Mouse (Mus musculus) liver, embryonic 12.5 days (tissue): ENCODE data around the gene Crygn. TPM values are rescaled to one million over a fixed set of nuclear protein-coding genes. Genes with fewer than 3 reads are reported as not detected.

ENCODE experiments used
- ATAC-seq: fragments of 200-750 bp; cut with Nextera tagmentation; 2 replicates; pipeline ENCODE4 v1.8.0; 2017; ENCODE audit warnings: moderate number of reproducible peaks, mild to moderate bottlenecking, moderate library complexity
- H3K27ac ChIP-seq: fragments of 300-500 bp; sonication (generic); 2 replicates; pipeline ENCODE4 v1.5.1; 2016; ENCODE audit warnings: mild to moderate bottlenecking
- H3K27me3 ChIP-seq: fragments of 300-500 bp; sonication (generic); replicated peaks from 2 replicates; pipeline ENCODE4 v1.6.1; 2016; ENCODE audit warnings: mild to moderate bottlenecking, moderate library complexity
- H3K36me3 ChIP-seq: fragments of 300-500 bp; sonication (generic); 2 replicates; pipeline ENCODE4 v1.6.1; 2016; ENCODE audit warnings: mild to moderate bottlenecking, moderate library complexity
- H3K4me1 ChIP-seq: fragments of 300-500 bp; sonication (generic); 2 replicates; pipeline ENCODE4 v1.6.1; 2016
- H3K4me2 ChIP-seq: fragments of 300-500 bp; sonication (generic); 2 replicates; pipeline ENCODE4 v1.6.1; 2016; ENCODE audit warnings: mild to moderate bottlenecking, moderate library complexity
- H3K4me3 ChIP-seq: fragments of 300-500 bp; sonication (generic); 2 replicates; pipeline ENCODE4 v1.5.1; 2016; ENCODE audit warnings: mild to moderate bottlenecking, moderate library complexity
- H3K9ac ChIP-seq: fragments of 300-500 bp; sonication (generic); 2 replicates; pipeline ENCODE4 v1.6.1; 2016; ENCODE audit warnings: mild to moderate bottlenecking, moderate library complexity
- H3K9me3 ChIP-seq: fragments of 300-500 bp; sonication (generic); replicated peaks from 2 replicates; pipeline ENCODE4 v1.6.1; 2016; ENCODE audit warnings: mild to moderate bottlenecking, moderate library complexity
- WGBS: fragments of 180-500 bp; shearing (Covaris S2); methylation state at CpG from one replicate; pipeline ENCODE4 v1.1.7; 2016; ENCODE audit not compliant: insufficient replicate concordance; 5-methylcytosine and 5-hydroxymethylcytosine counted together
- polyA plus RNA-seq: library from polyadenylated mRNA; unstranded; fragments of >200 nt; fragmentation: Nextera tagmentation; extraction: Ambion mirVana; gene quantifications from 2 replicates; pipeline ENCODE4 v1.2.1, GENCODE M21; 2016

Crygn gene
- polyA plus RNA-seq, 1 experiment from 2014 or later, result not detected

DNA sequence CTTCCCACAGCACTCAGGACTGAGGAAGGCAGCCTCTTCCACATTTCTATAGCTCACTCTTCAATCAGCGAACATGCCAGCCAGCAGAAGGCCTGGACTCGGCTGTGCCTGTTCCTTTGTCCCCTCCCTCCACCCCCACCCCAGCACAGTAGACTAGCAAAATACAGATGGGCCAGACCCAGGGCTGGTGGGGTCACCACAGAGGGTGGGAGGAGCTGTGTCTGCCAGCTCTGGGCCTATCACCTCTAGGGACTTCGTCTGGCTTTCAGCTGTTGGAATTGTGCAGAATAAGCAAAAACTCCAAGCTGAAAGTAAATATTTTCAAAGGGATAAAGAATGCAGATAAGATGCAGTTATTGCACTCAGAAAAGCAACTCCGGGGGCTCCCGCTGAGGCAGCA lies 33.0 kb downstream of the Crygn start:
- no peak for ATAC-seq
- 57% methylated on average over 5 of the region's 5 CpGs for WGBS
- H3K27me3 ChIP-seq, result peaks cover 22% of the 10 kb centered on the region
- peaks cover 14% of the 10 kb centered on the region for H3K4me1 ChIP-seq
- no peak overlapping the region for H3K9ac ChIP-seq
- no peaks in the 10 kb centered on the region for H3K9me3 ChIP-seq
- H3K4me2 ChIP-seq, result no peak overlapping the region
- H3K27ac ChIP-seq, result no peak overlapping the region
- H3K36me3 ChIP-seq, result no peaks in the 10 kb centered on the region
- H3K4me3 ChIP-seq, result no peak overlapping the region

DNA sequence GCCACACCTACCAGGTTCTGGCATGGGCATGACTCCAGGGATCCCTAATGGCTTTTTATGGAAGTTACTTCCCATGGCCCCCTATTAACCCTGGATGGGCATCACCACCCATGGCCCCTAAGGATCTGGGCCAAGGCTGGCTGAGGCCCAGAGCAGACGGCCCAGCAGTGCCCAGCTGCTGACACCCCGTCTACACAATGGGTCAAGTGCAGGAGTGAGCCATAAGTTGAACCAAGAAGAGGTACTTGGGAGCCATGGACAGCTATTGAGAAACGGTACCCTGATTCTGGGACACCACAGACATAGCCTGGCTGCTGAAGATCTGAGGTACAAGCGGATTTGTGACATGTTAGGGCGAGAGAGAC lies 33.6 kb downstream of the Crygn start:
- H3K9me3 ChIP-seq, result no peaks in the 10 kb centered on the region
- ATAC-seq, result no peak
- no peak overlapping the region for H3K4me2 ChIP-seq
- H3K27me3 ChIP-seq, result peaks cover 16% of the 10 kb centered on the region
- 64% methylated on average over 5 of the region's 5 CpGs for WGBS
- H3K4me1 ChIP-seq, result peaks cover 9% of the 10 kb centered on the region
- 0 out of 2 replicates have a peak overlapping the region, but pooled peaks have one; percentile 14 for H3K27ac ChIP-seq
- no peak overlapping the region for H3K4me3 ChIP-seq
- no peaks in the 10 kb centered on the region for H3K36me3 ChIP-seq
- no peak overlapping the region for H3K9ac ChIP-seq

DNA sequence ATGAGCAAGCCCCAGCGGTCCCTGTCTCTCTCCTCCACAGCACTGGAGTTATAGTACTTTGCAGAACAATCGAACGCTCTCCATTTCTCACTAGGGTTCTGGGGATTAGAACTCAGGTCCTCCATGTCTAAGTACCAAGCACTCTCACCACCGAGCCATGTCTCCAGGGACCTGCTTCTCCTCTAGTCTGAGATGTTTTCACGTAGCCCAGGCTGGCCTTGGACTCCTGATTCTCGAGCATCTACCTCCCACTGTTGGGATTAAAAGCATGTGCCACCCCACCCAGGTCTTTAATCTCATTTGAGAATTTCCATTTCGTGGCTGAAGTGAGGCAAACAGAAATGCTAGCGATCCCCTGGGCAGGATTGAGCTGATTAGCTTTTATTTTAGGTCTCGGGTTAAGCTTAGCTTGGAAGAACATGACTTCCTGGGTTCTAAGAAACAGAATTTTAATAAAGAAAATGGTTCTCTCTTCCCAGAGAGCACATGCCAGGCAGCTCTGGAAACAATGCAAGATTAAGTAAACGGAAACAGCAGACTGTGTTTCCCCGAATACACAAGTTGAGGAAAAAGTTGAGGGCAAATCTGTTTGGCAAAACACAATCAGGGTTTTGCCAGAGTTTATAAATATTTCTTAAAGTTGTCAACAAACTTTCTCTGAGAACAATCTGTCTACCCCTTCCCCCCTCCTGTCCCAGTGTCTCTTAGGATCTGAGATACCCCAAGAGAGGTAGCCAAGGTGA lies 34.1 kb downstream of the Crygn start:
- ATAC-seq, result no peak
- WGBS, result 60% methylated on average over 11 of the region's 11 CpGs
- Histone ChIP-seq H3K27me3 (peaks cover 10% of the 10 kb centered on the region), H3K4me1 (peaks cover 9% of the 10 kb centered on the region), H3K4me3 (no peak overlapping the region), H3K4me2 (no peak overlapping the region), H3K9me3 (no peaks in the 10 kb centered on the region), H3K36me3 (no peaks in the 10 kb centered on the region), H3K27ac (no peak overlapping the region), H3K9ac (no peak overlapping the region)

DNA sequence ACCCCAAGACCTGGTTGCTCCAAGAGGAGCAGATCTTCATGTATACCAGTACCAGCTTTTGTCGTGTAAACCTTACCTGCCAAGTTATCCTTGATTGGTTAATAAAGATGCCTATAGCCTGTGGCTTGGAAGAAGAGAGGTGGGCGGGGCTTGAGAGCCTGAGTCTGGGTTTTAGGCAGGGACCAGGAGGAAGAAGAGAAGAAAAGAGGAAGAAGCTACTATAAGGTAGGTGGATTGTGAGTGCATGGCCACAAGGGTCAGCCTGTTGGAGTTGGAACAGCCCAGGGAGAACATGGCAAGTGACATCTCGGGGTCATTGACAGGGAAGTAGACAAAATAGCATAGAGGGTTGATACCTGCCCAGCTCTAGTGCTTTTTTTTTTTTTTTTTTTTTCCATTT lies 38.0 kb downstream of the Crygn start:
- WGBS, result 53% methylated on average over 3 of the region's 3 CpGs
- H3K9ac ChIP-seq, result no peak overlapping the region
- no peaks in the 10 kb centered on the region for H3K9me3 ChIP-seq
- no peaks in the 10 kb centered on the region for H3K36me3 ChIP-seq
- no peak for ATAC-seq
- H3K27ac ChIP-seq, result no peak overlapping the region
- H3K4me2 ChIP-seq, result no peak overlapping the region
- no peak overlapping the region for H3K4me3 ChIP-seq
- peaks cover 13% of the 10 kb centered on the region for H3K4me1 ChIP-seq
- no peaks in the 10 kb centered on the region; the same call in 1 of the 2 replicates for H3K27me3 ChIP-seq

DNA sequence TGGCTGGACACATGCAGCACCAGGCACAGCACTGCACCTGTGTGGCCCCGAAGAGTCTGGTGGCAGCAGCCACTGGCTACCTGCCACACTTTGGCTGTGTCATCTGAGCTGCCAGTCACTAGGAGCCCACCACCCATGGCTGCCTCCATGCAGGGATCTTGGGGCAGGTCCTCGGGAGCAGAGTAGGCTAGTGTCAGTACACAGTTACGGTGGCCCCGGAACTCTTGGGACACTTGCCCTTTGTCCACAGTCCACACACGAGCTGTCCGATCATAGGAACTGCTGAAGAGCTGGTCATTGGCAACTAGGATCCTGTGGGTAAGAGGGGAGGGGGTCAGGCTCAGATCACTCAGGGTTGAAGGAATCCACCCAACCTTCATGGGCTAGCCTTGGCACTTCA lies 39.7 kb downstream of the Crygn start:
- H3K4me1 ChIP-seq, result peaks cover 9% of the 10 kb centered on the region
- H3K27me3 ChIP-seq, result no peaks in the 10 kb centered on the region; the same call in 1 of the 2 replicates
- 71% methylated on average over 6 of the region's 6 CpGs for WGBS
- H3K27ac ChIP-seq, result no peak overlapping the region
- no peak overlapping the region for H3K9ac ChIP-seq
- no peaks in the 10 kb centered on the region for H3K9me3 ChIP-seq
- no peak overlapping the region for H3K4me2 ChIP-seq
- ATAC-seq, result no peak
- no peak overlapping the region for H3K4me3 ChIP-seq
- no peaks in the 10 kb centered on the region for H3K36me3 ChIP-seq

DNA sequence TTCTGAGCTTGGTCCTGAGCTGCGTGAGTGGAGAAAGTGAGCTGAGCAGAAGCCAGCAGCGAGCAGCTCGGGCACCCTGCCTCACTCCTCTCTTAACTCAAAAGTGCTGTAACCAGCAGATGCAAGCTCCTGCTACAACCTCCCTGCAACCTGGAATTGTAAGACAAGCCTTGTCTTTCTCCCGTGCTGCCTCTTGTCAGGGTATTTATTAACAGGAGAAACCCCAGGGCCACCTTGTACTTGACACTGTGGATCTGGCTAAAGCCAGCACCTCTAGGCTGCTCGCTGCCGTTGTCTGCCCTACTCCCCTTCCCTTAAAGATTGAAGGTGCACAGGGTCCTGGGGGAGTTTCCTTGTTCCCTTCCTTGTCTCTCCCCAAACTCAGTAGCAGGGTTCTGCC lies 43.8 kb downstream of the Crygn start:
- H3K9ac ChIP-seq, result no peak overlapping the region
- peaks cover 25% of the 10 kb centered on the region for H3K4me1 ChIP-seq
- no peaks in the 10 kb centered on the region for H3K27me3 ChIP-seq
- no peak overlapping the region for H3K4me2 ChIP-seq
- H3K27ac ChIP-seq, result no peak overlapping the region
- peaks cover 40% of the 10 kb centered on the region for H3K36me3 ChIP-seq
- WGBS, result 64% methylated on average over 6 of the region's 6 CpGs
- H3K9me3 ChIP-seq, result no peaks in the 10 kb centered on the region; the same call in 1 of the 2 replicates
- H3K4me3 ChIP-seq, result no peak overlapping the region
- no peak for ATAC-seq

DNA sequence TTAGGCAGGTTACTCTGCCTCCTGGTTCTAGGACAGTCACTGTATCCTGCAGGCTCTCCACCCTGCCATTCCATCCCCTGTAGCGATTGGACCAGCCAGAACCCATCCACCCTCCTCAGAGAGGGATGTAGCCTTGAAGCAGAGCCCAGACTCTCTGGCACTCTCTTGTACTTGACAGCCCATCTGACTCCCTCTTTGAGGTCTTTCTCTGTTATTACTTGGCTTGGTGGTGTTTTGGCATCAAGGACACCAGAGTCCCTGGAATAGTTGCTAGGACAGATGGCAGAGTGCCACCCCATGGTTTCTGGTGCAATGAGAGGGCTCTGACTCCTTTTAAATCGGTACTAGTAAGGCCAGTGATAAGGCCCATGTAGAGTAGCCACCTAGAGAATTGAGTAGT lies 44.6 kb downstream of the Crygn start:
- Histone ChIP-seq H3K27ac (no peak overlapping the region), H3K9me3 (no peaks in the 10 kb centered on the region; the same call in 1 of the 2 replicates), H3K4me3 (no peak overlapping the region), H3K4me1 (peaks cover 25% of the 10 kb centered on the region), H3K4me2 (no peak overlapping the region), H3K27me3 (no peaks in the 10 kb centered on the region), H3K9ac (no peak overlapping the region), H3K36me3 (peaks cover 48% of the 10 kb centered on the region)
- WGBS, result 64% methylated on average over 2 of the region's 2 CpGs
- no peak for ATAC-seq

DNA sequence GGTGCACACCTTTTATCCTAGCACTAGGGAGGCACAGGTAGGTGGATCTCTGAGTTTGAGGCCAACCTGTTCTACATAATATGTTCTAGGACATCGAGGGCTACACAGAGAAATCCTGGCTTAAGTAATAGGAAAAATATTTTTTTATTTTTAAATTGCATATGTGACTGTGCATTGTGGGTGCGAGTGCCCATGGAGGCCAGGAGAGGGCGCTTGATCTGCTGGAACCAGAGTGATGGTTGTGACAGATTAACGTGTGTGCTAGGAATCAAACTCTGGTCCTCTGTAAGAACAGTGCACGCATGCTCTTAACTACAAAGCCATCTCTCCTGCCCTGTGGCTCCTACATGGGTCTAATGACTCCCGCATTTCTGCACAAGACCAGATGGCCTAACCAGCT lies 46.2 kb downstream of the Crygn start:
- Histone ChIP-seq H3K4me2 (no peak overlapping the region), H3K27ac (no peak overlapping the region), H3K4me1 (peaks cover 17% of the 10 kb centered on the region), H3K4me3 (no peak overlapping the region), H3K36me3 (peaks cover 63% of the 10 kb centered on the region), H3K9me3 (no peaks in the 10 kb centered on the region; the same call in 1 of the 2 replicates), H3K9ac (no peak overlapping the region), H3K27me3 (no peaks in the 10 kb centered on the region)
- ATAC-seq, result no peak
- WGBS, result 83% methylated on average over 6 of the region's 6 CpGs

DNA sequence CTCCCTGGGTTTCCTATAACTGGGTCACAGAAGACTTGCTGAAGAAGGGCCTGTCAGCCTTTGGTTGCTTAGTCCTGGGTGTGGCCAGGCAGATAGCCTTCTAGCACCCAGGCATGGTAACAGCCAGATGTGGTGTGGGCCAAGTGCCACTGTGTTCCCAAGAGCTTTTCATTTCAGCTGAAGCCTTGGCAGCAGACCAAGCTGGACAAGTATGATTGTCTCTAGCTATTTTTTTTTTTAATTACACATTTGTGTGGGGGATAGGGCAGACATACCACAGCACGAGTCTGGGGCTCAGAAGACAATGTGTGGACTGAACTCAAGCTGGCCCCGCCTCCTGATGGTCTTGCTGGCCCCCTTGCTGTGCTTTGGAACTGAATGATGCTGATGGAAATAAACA lies 47.8 kb downstream of the Crygn start:
- peaks cover 15% of the 10 kb centered on the region; the same call in 1 of the 2 replicates for H3K4me1 ChIP-seq
- ATAC-seq, result peak; percentile 36; the same call in 1 of the 2 replicates
- H3K36me3 ChIP-seq, result peaks cover 80% of the 10 kb centered on the region
- no peaks in the 10 kb centered on the region for H3K27me3 ChIP-seq
- no peak overlapping the region for H3K4me2 ChIP-seq
- H3K9ac ChIP-seq, result no peak overlapping the region
- H3K27ac ChIP-seq, result no peak overlapping the region
- no peak overlapping the region for H3K4me3 ChIP-seq
- 80% methylated on average over 2 of the region's 2 CpGs for WGBS
- no peaks in the 10 kb centered on the region; the same call in 1 of the 2 replicates for H3K9me3 ChIP-seq

DNA sequence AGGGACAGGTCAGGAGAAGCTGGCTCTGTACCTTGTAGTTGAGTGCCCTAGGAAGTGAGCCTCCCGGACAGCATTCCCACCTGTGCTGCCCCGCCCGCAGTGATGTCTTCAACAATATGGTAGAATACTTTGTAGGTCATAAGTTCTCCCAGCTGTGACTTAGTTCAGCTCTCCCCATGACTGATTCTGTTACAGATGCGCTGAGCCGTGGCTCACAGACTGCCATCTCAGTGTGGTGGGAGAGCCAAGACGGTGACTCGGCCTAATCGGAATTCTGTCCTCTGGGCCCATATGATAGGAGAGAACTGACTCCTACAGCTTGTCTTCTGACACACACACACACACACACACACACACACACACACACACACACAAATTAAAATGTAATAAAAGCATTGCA lies 53.2 kb downstream of the Crygn start:
- H3K4me2 ChIP-seq, result no peak overlapping the region
- no peaks in the 10 kb centered on the region for H3K27me3 ChIP-seq
- H3K4me3 ChIP-seq, result no peak overlapping the region
- 94% methylated on average over 8 of the region's 8 CpGs for WGBS
- H3K9me3 ChIP-seq, result no peaks in the 10 kb centered on the region
- H3K9ac ChIP-seq, result no peak overlapping the region
- H3K4me1 ChIP-seq, result 0 out of 2 replicates have a peak, but pooled peaks cover 6% of the 10 kb centered on the region
- peaks cover 100% of the 10 kb centered on the region for H3K36me3 ChIP-seq
- ATAC-seq, result no peak
- no peak overlapping the region for H3K27ac ChIP-seq

DNA sequence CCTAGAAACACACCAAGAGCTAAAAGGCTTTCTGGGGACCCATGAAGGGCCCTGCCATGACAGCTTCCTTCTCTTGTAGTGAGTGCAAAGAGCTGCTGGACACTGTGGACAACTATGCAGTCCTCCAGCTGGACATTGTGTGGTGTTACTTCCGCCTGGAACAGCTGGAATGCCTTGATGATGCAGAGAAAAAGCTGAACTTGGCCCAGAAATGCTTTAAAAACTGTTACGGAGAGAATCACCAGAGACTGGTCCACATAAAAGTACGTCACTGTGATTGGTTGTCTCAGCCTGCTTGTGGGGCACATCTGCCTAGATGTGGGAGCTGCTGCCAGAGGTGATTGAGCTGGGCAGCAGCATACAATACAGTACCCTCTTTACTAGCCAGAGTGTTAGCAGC lies 56.5 kb downstream of the Crygn start:
- H3K9me3 ChIP-seq, result no peaks in the 10 kb centered on the region
- H3K27me3 ChIP-seq, result no peaks in the 10 kb centered on the region
- no peaks in the 10 kb centered on the region for H3K4me1 ChIP-seq
- no peak overlapping the region for H3K4me2 ChIP-seq
- WGBS, result 72% methylated on average over 3 of the region's 3 CpGs
- H3K9ac ChIP-seq, result no peak overlapping the region
- H3K36me3 ChIP-seq, result peaks cover 99% of the 10 kb centered on the region
- no peak overlapping the region for H3K27ac ChIP-seq
- no peak for ATAC-seq
- no peak overlapping the region for H3K4me3 ChIP-seq
